Mouse (Mus musculus): ENCODE results near the gene Fbxl15. TPM values are rescaled to one million over a fixed set of nuclear protein-coding genes. Genes with fewer than 3 reads are reported as not detected.

Gene Fbxl15
- polyA plus RNA-seq, 1 experiment = 33.2 TPM

Other genes starting within 250 kb of the Fbxl15 start
- gene Elovl3, start 196.3 kb upstream of the Fbxl15 start, polyA plus RNA-seq (2012; rRNA removed) = not detected in 2 replicates
- 0.16 and 0.21 TPM in 2 replicates for gene Pitx3, start 179.9 kb upstream of the Fbxl15 start, polyA plus RNA-seq (2012; rRNA removed)
- 67.0 and 69.7 TPM in 2 replicates for gene Gbf1, start 175.7 kb upstream of the Fbxl15 start, polyA plus RNA-seq (2012; rRNA removed)
- gene Nfkb2, start 23.9 kb upstream of the Fbxl15 start, polyA plus RNA-seq (2012; rRNA removed) = 2.9 and 3.1 TPM in 2 replicates
- 653 and 659 TPM in 2 replicates for gene Psd, start 1.0 kb upstream of the Fbxl15 start, polyA plus RNA-seq (2012; rRNA removed)
- gene Cuedc2, start 10.5 kb downstream of the Fbxl15 start, polyA plus RNA-seq (2012; rRNA removed) = 226 and 229 TPM in 2 replicates
- 30.4 and 39.6 TPM in 2 replicates for gene Mfsd13a, start 12.9 kb downstream of the Fbxl15 start, polyA plus RNA-seq (2012; rRNA removed)
- gene 2310034G01Rik, start 22.1 kb downstream of the Fbxl15 start, polyA plus RNA-seq (2012; rRNA removed) = 1.8 and 2.1 TPM in 2 replicates
- 173 and 175 TPM in 2 replicates for gene Actr1a, start 67.6 kb downstream of the Fbxl15 start, polyA plus RNA-seq (2012; rRNA removed)
- gene Sufu, start 68.7 kb downstream of the Fbxl15 start, polyA plus RNA-seq (2012; rRNA removed) = 10.5 and 12.4 TPM in 2 replicates
- 58.6 and 60.6 TPM in 2 replicates for gene Trim8, start 173.5 kb downstream of the Fbxl15 start, polyA plus RNA-seq (2012; rRNA removed)
- gene Arl3, start 245.0 kb downstream of the Fbxl15 start, polyA plus RNA-seq (2012; rRNA removed) = 249 and 253 TPM in 2 replicates
- gene Sfxn2, start 245.2 kb downstream of the Fbxl15 start, polyA plus RNA-seq (2012; rRNA removed) = 6.0 and 7.5 TPM in 2 replicates